8 mouse cellular contexts compared by ENCODE assay signal in the genomic region with DNA sequence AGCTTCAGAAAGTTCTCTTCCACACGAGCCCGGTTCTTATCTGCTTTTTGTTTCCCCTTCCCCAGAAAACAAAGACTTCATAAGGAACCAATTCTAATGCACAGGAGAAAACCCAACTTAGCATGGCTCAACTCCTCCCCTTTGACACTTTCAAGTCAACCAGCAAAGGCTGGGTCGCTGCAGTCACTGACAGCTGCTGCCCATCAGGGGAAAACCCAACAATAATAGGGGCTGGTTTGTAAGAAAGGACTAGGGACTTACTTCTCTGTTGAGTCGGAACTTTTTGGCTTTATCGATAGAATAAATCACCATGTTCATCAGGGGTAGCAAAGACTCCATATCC. TPM values are rescaled to one million over a fixed set of nuclear protein-coding genes. Genes with fewer than 3 reads are reported as not detected.
DNase-seq lines count a peak whose midpoint lies in the region; ATAC-seq and TF ChIP-seq lines count a peak whose summit lies in the region.

A gene (minus strand): TSS at position 46 of the 343 bp plus-strand sequence.

- DNase-seq in lung, postnatal 0 days (ENCODE audit: low spot score), result no peak
- no peak for DNase-seq in lung, postnatal 14 days
- DNase-seq in gastrocnemius, postnatal 14 days, result no peak
- DNase-seq in left cerebral cortex, postnatal 36 days (ENCODE audit: low spot score in 2 of 2), result no peak
- DNase-seq in right cerebral cortex, postnatal 14 days, result no peak
- no peak for DNase-seq in yolk sac, embryonic 10.5 days (ENCODE audit: low spot score)

- no peak for TF ChIP-seq CTCF in lung, postnatal 0 days (IDR thresholded peaks at IDR 0.05)
- TF ChIP-seq CTCF in bone marrow, adult 2 months (IDR thresholded peaks at IDR 0.05; ENCODE audit: control insufficient read depth, insufficient read depth, low read length), result no peak

- H3K9me3 ChIP-seq in lung, postnatal 0 days (ENCODE audit: low read length), result no peaks in the 10 kb centered on the region
- no peaks in the 10 kb centered on the region for H3K9me3 ChIP-seq in neural tube, embryonic 14.5 days (ENCODE audit: control insufficient read depth, low read length)

- no peaks in the 10 kb centered on the region for H3K27me3 ChIP-seq in lung, postnatal 0 days (replicated peaks; ENCODE audit: insufficient read depth, low read length)
- no peaks in the 10 kb centered on the region for H3K27me3 ChIP-seq in neural tube, embryonic 14.5 days (ENCODE audit: control insufficient read depth, insufficient read depth, low read length)

- TF ChIP-seq EP300 in lung, postnatal 0 days (IDR thresholded peaks at IDR 0.05), result no peak

- peaks cover 30% of the 10 kb centered on the region; the same call in 1 of the 2 replicates for H3K36me3 ChIP-seq in lung, postnatal 0 days (ENCODE audit: insufficient read depth, low read length)
- peaks cover 70% of the 10 kb centered on the region for H3K36me3 ChIP-seq in neural tube, embryonic 14.5 days (ENCODE audit: control insufficient read depth, insufficient read depth, low read length)

- H3K4me1 ChIP-seq in lung, postnatal 0 days (ENCODE audit: insufficient read depth, low read depth, low read length), result no peaks in the 10 kb centered on the region
- peaks cover 2% of the 10 kb centered on the region; the same call in 1 of the 2 replicates for H3K4me1 ChIP-seq in bone marrow, adult 2 months (ENCODE audit: control insufficient read depth, insufficient read depth, low read length)
- no peaks in the 10 kb centered on the region for H3K4me1 ChIP-seq in neural tube, embryonic 14.5 days (ENCODE audit: control insufficient read depth, insufficient read depth, low read length)

- intact Hi-C loops in gastrocnemius, postnatal 14 days (cut with DNase I; ENCODE audit: low total_unique reads), result no loop called here
- intact Hi-C loops in left cerebral cortex, postnatal 36 days (cut with DNase I), result loop anchor here (5.0 kb wide), 1 partner anchor 40 kb away; no protein-coding TSS in a partner anchor

- 73% methylated on average over 5 of the region's 5 CpGs for WGBS in lung, postnatal 0 days
- WGBS in bone marrow, adult 2 months, result 32% methylated on average over 5 of the region's 5 CpGs
- 92% methylated on average over 5 of the region's 5 CpGs for WGBS in neural tube, embryonic 14.5 days

- H3K9ac ChIP-seq in lung, postnatal 0 days (replicated peaks; ENCODE audit: low read depth), result no peak within 1 kb of the TSS
- no peak within 1 kb of the TSS for H3K9ac ChIP-seq in neural tube, embryonic 14.5 days (replicated peaks; ENCODE audit: low read depth, low read length)

- H3K4me3 ChIP-seq in lung, postnatal 0 days (ENCODE audit: low read depth, low read length), result no peak within 1 kb of the TSS
- H3K4me3 ChIP-seq in bone marrow, adult 2 months (replicated peaks; ENCODE audit: control insufficient read depth, low read depth, low read length), result no peak within 1 kb of the TSS
- no peak within 1 kb of the TSS for H3K4me3 ChIP-seq in neural tube, embryonic 14.5 days (ENCODE audit: low read depth, low read length)

- TF ChIP-seq POLR2A in bone marrow, adult 2 months (IDR thresholded peaks at IDR 0.05; ENCODE audit: borderline replicate concordance, control insufficient read depth, low read depth, low read length), result no peak

- H3K4me2 ChIP-seq in lung, postnatal 0 days (replicated peaks; ENCODE audit: low read depth, low read length), result no peak within 1 kb of the TSS
- no peak within 1 kb of the TSS for H3K4me2 ChIP-seq in neural tube, embryonic 14.5 days (ENCODE audit: low read depth, low read length)

- ATAC-seq in lung, postnatal 0 days, result no peak
- no peak for ATAC-seq in neural tube, embryonic 14.5 days (ENCODE audit: low read depth)

- H3K27ac ChIP-seq in lung, postnatal 0 days (ENCODE audit: low read length), result no peak within 1 kb of the TSS
- peak within 1 kb of the TSS; percentile 15 for H3K27ac ChIP-seq in bone marrow, adult 2 months (ENCODE audit: control insufficient read depth, insufficient read depth, low read depth, low read length, poor library complexity)
- no peak within 1 kb of the TSS for H3K27ac ChIP-seq in neural tube, embryonic 14.5 days (ENCODE audit: low read depth, low read length)

RNA-seq across cellular contexts. Expression of the gene that starts here (rescaled TPM):
- 14.9 and 15.4 TPM in 2 replicates for polyA plus RNA-seq in lung, postnatal 0 days (2015; fragmentation: Nextera tagmentation; extraction: Ambion mirVana)
- 9.2 and 21.7 TPM in 2 replicates for polyA plus RNA-seq in bone marrow, adult 2 months (2011; ENCODE audit: insufficient read depth, insufficient read length, low replicate concordance, missing spikeins)
- total RNA-seq in gastrocnemius, postnatal 14 days (2021), result 10 to 100 TPM; 13.0 to 15.3 TPM
- 10 to 100 TPM; 26.6 to 31.2 TPM for total RNA-seq in left cerebral cortex, postnatal 36 days (2021)
- 33.0 and 34.8 TPM in 2 replicates for polyA plus RNA-seq in neural tube, embryonic 14.5 days (2014; fragmentation: Nextera tagmentation; extraction: Ambion mirVana)
